Mouse (Mus musculus) liver, adult 2 months (tissue): ENCODE results near the gene Bcar3.

Experiments
- CTCF ChIP-seq: fragments of 200-500 bp; IDR thresholded peaks from 2 replicates; pipeline ENCODE4 v1.5.1; 2011; ENCODE audit warnings: low read depth, low read length, control low read depth
- POLR2A ChIP-seq: fragments of 200-500 bp; IDR thresholded peaks from 2 replicates; pipeline ENCODE4 v1.6.1; 2011; ENCODE audit warnings: low read length, control low read depth; ENCODE audit not compliant: insufficient read depth; ENCODE audit errors: extremely low read depth

DNA sequence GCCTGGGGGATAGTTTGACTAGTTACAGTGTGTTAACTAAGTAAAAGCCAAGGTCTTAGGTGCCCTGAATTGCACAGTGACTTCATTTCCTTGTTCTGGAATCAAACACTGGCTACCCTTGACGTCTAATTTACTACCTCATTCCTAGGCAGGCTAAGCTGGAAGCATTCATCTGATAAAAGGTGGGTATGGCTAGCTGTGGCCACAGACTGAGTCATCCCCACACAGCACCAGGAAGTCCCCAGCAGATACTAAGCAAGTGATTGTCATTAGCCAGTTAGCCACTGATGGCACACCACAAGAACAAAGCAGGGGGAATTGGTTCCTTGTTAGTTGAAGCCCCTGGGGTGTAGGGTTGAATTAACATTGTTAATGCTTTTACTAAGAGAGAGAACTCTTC, 227.4 kb downstream of the Bcar3 start:
- no peak for TF ChIP-seq CTCF
- TF ChIP-seq POLR2A: no peak
